Mouse (Mus musculus): Measurements from ENCODE around the gene 4931406C07Rik. TPM values are rescaled to one million over a fixed set of nuclear protein-coding genes. Genes with fewer than 3 reads are reported as not detected.
A peak's percentile ranks its signal among the peaks of the same experiment; 100 is the strongest.

The 4931406C07Rik gene
- total RNA-seq, 2 experiments from 2014 or later, result 23.4 to 25.0 TPM

GRCm38 (mm10) chr9:15297112-15297511, 9.1 kb downstream of the 4931406C07Rik start:
- no peak for DNase-seq (ENCODE audit: low spot score in 2 of 2)

- DNase-seq (ENCODE audit: low spot score in 2 of 2), result no peak
These were observed 17.0 kb downstream of the 4931406C07Rik start for GRCm38 (mm10) chr9:15289251-15289650.

GRCm38 (mm10) chr9:15288402-15288801, 17.8 kb downstream of the 4931406C07Rik start:
- no peak for DNase-seq (ENCODE audit: low spot score in 2 of 2)

- no peak for DNase-seq (ENCODE audit: low spot score in 2 of 2)
These were observed 18.4 kb downstream of the 4931406C07Rik start for GRCm38 (mm10) chr9:15287846-15288245.

- DNase-seq (ENCODE audit: low spot score in 2 of 2), result no peak
These were observed 20.8 kb downstream of the 4931406C07Rik start for GRCm38 (mm10) chr9:15285443-15285842.

GRCm38 (mm10) chr9:15280491-15280879, 25.8 kb downstream of the 4931406C07Rik start:
- DNase-seq (ENCODE audit: low spot score in 2 of 2), result no peak

GRCm38 (mm10) chr9:15279649-15280490, 26.4 kb downstream of the 4931406C07Rik start, which contains the start of gene Med17:
Med17 (minus strand) TSS chr9:15279931.
- peak; percentile 93 to 97 for DNase-seq (ENCODE audit: low spot score in 2 of 2)

GRCm38 (mm10) chr9:15279139-15279648, 27.1 kb downstream of the 4931406C07Rik start:
- DNase-seq (ENCODE audit: low spot score in 2 of 2), result no peak

- no peak for DNase-seq (ENCODE audit: low spot score in 2 of 2)
These were observed 27.9 kb downstream of the 4931406C07Rik start for GRCm38 (mm10) chr9:15278343-15278742.

- no peak for DNase-seq (ENCODE audit: low spot score in 2 of 2)
These were observed 29.4 kb downstream of the 4931406C07Rik start for GRCm38 (mm10) chr9:15276855-15277254.

- no peak for DNase-seq (ENCODE audit: low spot score in 2 of 2)
These were observed 32.3 kb downstream of the 4931406C07Rik start for GRCm38 (mm10) chr9:15273981-15274380.

- DNase-seq (ENCODE audit: low spot score in 2 of 2), result no peak
These were observed 42.8 kb downstream of the 4931406C07Rik start for GRCm38 (mm10) chr9:15263487-15263886.

- no peak for DNase-seq (ENCODE audit: low spot score in 2 of 2)
These were observed 44.3 kb downstream of the 4931406C07Rik start for GRCm38 (mm10) chr9:15261980-15262379.

GRCm38 (mm10) chr9:15256214-15256613, 50.0 kb downstream of the 4931406C07Rik start:
- no peak for DNase-seq (ENCODE audit: low spot score in 2 of 2)

GRCm38 (mm10) chr9:15254501-15254900, 51.7 kb downstream of the 4931406C07Rik start:
- DNase-seq (ENCODE audit: low spot score in 2 of 2), result no peak

GRCm38 (mm10) chr9:15252196-15252595, 54.1 kb downstream of the 4931406C07Rik start:
- DNase-seq (ENCODE audit: low spot score in 2 of 2), result no peak

GRCm38 (mm10) chr9:15250376-15250775, 55.9 kb downstream of the 4931406C07Rik start:
- no peak for DNase-seq (ENCODE audit: low spot score in 2 of 2)

- no peak for DNase-seq (ENCODE audit: low spot score in 2 of 2)
These were observed 60.8 kb downstream of the 4931406C07Rik start for GRCm38 (mm10) chr9:15245319-15246075.

GRCm38 (mm10) chr9:15242130-15242529, 64.1 kb downstream of the 4931406C07Rik start:
- no peak for DNase-seq (ENCODE audit: low spot score in 2 of 2)

- peak; percentile 28 to 31 for DNase-seq (ENCODE audit: low spot score in 2 of 2)
These were observed 64.7 kb downstream of the 4931406C07Rik start for GRCm38 (mm10) chr9:15241596-15241939.

- DNase-seq (ENCODE audit: low spot score in 2 of 2), result no peak
These were observed 65.2 kb downstream of the 4931406C07Rik start for GRCm38 (mm10) chr9:15240863-15241595.
